Mouse (Mus musculus) midbrain, embryonic 13.5 days (tissue): ENCODE measurements around the gene Sirpa. TPM values are rescaled to one million over a fixed set of nuclear protein-coding genes. Genes with fewer than 3 reads are reported as not detected.

Source experiments
- ATAC-seq: fragments of 200-750 bp; cut with Nextera tagmentation; 2 replicates; pipeline ENCODE4 v1.8.0; 2017; ENCODE audit warnings: mild to moderate bottlenecking, moderate TSS enrichment, moderate library complexity
- H3K27ac ChIP-seq: fragments of 300-500 bp; sonication (generic); 2 replicates; pipeline ENCODE4 v1.5.1; 2015; ENCODE audit warnings: inconsistent platforms, mild to moderate bottlenecking, moderate library complexity
- H3K27me3 ChIP-seq: fragments of 300-500 bp; sonication (generic); 2 replicates; pipeline ENCODE4 v1.6.1; 2015; ENCODE audit warnings: mild to moderate bottlenecking, inconsistent platforms
- H3K36me3 ChIP-seq: fragments of 300-500 bp; sonication (generic); 2 replicates; pipeline ENCODE4 v1.6.1; 2015; ENCODE audit warnings: mild to moderate bottlenecking, inconsistent platforms
- H3K4me1 ChIP-seq: fragments of 300-500 bp; sonication (generic); replicated peaks from 2 replicates; pipeline ENCODE4 v1.6.1; 2015; ENCODE audit warnings: inconsistent platforms
- H3K4me2 ChIP-seq: fragments of 300-500 bp; sonication (generic); replicated peaks from 2 replicates; pipeline ENCODE4 v1.6.1; 2015; ENCODE audit warnings: moderate library complexity, mild to moderate bottlenecking, inconsistent platforms
- H3K4me3 ChIP-seq: fragments of 300-500 bp; sonication (generic); replicated peaks from 2 replicates; pipeline ENCODE4 v1.5.1; 2015; ENCODE audit warnings: mild to moderate bottlenecking, inconsistent platforms
- H3K9ac ChIP-seq: fragments of 300-500 bp; sonication (generic); replicated peaks from 2 replicates; pipeline ENCODE4 v1.6.1; 2015; ENCODE audit warnings: mild to moderate bottlenecking, inconsistent platforms
- H3K9me3 ChIP-seq: fragments of 300-500 bp; sonication (generic); 2 replicates; pipeline ENCODE4 v1.6.1; 2016; ENCODE audit warnings: mild to moderate bottlenecking, inconsistent platforms
- WGBS: fragments of 180-500 bp; shearing (Covaris S2); methylation state at CpG from one replicate; pipeline ENCODE4 v1.1.7; 2015; 5-methylcytosine and 5-hydroxymethylcytosine counted together
- polyA plus RNA-seq: library from polyadenylated mRNA; unstranded; fragments of >200 nt; fragmentation: Nextera tagmentation; extraction: Ambion mirVana; gene quantifications from 2 replicates; pipeline ENCODE4 v1.2.1, GENCODE M21; 2015

The Sirpa gene
- polyA plus RNA-seq, 1 experiment from 2014 or later: 21.0 TPM

DNA sequence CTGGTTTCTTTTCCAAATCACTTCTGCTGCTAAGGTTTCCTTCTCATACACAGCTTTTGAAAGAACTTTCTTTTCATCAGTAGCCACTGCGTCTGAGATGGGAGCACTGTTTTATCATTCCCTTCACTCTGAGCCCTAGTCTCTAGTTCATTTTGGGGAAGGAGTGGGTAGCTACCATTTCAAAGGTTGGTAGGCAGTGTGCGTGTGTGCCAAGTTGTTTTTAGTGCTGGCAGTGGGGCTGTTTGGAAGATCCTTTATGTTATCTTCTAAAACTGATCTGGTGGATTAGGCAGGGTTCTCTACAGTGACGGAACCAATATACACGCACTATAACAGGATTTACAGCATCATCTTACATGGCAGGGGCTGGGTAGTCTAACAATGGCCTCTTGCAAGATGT, 62.4 kb downstream of the Sirpa start:
- no peak for ATAC-seq
- 91% methylated on average over 4 of the region's 4 CpGs for WGBS

DNA sequence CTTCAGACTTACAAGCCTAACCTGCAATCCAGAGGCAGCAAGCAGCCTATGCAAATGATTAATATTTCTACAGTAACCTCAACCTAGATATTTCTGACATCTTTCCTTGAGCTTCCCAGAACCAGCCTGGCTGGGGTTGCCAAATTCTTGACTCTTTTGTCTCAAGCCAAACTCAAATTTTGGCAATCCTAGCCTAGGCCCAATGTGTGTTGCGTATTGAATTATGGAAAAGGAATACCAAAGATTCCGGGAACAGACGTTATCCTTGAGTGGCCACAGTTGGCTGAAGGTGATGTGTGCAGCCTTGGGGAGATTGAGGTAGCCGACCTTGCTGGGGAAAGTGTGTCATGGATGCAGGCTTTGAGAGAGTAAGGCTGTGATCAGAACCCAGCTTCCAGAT, 66.2 kb downstream of the Sirpa start:
- Histone ChIP-seq H3K4me3 (no peak overlapping the region), H3K9me3 (no peaks in the 10 kb centered on the region), H3K9ac (no peak overlapping the region), H3K4me2 (no peak overlapping the region), H3K27me3 (no peaks in the 10 kb centered on the region), H3K27ac (no peak overlapping the region), H3K4me1 (no peaks in the 10 kb centered on the region), H3K36me3 (no peaks in the 10 kb centered on the region)
- no peak for ATAC-seq
- WGBS: 88% methylated on average over 4 of the region's 4 CpGs

More for the DNA sequence above, 62.4 kb downstream of the Sirpa start:
- Histone ChIP-seq H3K9me3 (no peaks in the 10 kb centered on the region), H3K9ac (no peak overlapping the region), H3K36me3 (no peaks in the 10 kb centered on the region), H3K4me3 (no peak overlapping the region), H3K27me3 (no peaks in the 10 kb centered on the region), H3K27ac (no peak overlapping the region), H3K4me1 (no peaks in the 10 kb centered on the region), H3K4me2 (no peak overlapping the region)

DNA sequence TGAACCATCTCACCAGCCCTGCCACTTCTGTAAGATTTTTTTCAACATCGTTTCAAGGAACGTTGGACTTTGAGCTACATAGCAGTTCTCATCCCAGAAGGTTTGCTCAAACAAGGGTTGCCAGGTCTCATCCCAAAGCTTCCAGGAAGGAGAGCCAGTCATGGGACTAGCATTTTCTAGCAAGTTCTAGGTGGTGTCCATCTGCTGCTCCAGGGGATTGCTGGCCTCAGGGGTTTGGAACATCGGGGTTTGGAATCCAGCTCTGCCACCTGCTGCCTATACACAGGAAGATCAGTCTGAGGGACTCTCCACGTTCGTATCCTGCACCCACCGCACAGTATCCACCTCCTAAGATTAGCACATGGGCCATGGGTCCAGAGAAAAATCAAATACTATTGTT, 67.4 kb downstream of the Sirpa start:
- 68% methylated on average over 6 of the region's 6 CpGs for WGBS
- Histone ChIP-seq H3K27ac (no peak overlapping the region), H3K4me1 (no peaks in the 10 kb centered on the region)

DNA sequence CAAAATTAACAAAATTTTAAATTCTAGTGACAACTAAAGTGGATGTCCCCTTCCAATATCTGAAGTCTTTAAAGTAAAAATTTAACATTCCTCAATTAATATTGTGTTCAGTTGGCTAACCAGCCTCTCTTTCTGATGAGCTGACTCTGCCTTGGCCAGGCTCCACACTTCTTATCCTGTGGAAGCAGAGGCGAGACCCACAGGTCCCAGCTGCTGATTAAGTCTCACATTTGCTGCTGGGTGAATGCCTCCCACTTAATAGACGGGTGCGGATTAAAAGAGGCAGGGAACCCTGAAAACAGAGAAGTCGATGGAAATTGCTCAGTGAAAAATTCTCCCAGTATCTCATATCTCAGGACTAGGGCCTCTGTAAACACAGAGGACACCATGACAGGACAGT, 69.8 kb downstream of the Sirpa start:
- Histone ChIP-seq H3K4me2 (no peak overlapping the region), H3K9me3 (no peaks in the 10 kb centered on the region), H3K27me3 (no peaks in the 10 kb centered on the region), H3K4me1 (no peaks in the 10 kb centered on the region), H3K4me3 (no peak overlapping the region), H3K36me3 (no peaks in the 10 kb centered on the region), H3K9ac (no peak overlapping the region), H3K27ac (no peak overlapping the region)
- WGBS: 70% methylated on average over 4 of the region's 4 CpGs
- no peak for ATAC-seq

More for the DNA sequence above, 67.4 kb downstream of the Sirpa start:
- Histone ChIP-seq H3K27me3 (no peaks in the 10 kb centered on the region), H3K9me3 (no peaks in the 10 kb centered on the region), H3K4me3 (no peak overlapping the region), H3K9ac (no peak overlapping the region), H3K36me3 (no peaks in the 10 kb centered on the region), H3K4me2 (no peak overlapping the region)
- no peak for ATAC-seq

DNA sequence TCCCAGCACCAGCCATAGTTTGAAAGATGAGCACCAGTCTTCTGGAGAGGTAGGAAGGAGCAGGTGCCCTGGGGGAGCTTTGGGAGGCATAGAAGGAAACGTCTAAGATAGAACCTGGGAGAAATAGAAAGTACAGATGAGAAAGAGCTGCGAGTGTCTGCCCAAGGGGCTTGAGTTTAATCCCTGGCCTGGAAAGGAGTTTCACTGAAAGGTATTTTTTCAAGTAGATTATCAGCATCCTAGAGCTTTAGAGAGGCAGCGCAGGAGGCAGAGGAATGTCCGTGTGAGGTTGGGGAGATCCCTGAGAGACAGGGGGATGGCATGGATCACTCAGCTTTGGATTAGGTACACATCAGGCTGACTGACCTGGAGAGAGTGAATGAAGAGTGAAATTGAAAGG, 79.3 kb downstream of the Sirpa start:
- 75% methylated on average over 4 of the region's 4 CpGs for WGBS
- Histone ChIP-seq H3K4me2 (no peak overlapping the region), H3K27me3 (peaks cover 4% of the 10 kb centered on the region; the same call in 1 of the 2 replicates), H3K27ac (no peak overlapping the region), H3K36me3 (no peaks in the 10 kb centered on the region), H3K4me3 (no peak overlapping the region), H3K4me1 (no peaks in the 10 kb centered on the region), H3K9me3 (no peaks in the 10 kb centered on the region), H3K9ac (no peak overlapping the region)
- no peak for ATAC-seq

DNA sequence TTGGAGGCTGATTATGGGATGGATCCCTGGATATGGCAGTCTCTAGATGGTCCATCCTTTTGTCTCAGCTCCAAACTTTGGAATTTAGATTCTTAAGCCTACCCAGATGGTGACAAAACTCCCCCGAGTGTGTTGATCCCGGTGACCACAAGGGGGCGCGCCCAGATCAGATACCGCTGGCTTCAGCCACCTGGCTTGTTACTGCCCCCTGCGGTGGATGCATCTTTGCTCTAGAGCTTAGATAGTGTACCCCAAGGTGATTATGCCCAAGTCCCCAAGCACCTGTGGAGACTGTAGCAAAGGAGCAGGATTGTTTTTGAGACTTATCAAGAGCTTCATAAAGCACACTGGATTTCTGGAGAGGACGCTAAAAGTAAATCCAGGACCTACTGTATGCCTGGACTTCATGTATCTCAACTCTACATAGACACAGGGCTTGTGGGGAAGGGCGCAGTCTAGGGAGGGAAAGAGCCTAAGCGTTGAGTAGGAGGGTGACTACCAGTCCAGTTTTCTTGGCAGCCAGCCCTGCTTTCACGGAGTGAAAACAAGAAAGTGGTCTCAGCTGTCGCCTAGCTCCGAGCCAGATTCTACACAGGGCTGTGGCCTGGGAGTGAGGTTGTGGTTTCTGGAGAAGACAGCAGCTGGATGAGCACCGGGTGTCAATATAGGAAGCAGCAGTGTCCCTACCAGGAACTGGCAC, 82.5 kb downstream of the Sirpa start:
- no peak overlapping the region for H3K4me3 ChIP-seq
- no peak overlapping the region for H3K9ac ChIP-seq
- peaks cover 4% of the 10 kb centered on the region; the same call in 1 of the 2 replicates for H3K27me3 ChIP-seq
- no peak overlapping the region for H3K4me2 ChIP-seq
- peaks cover 9% of the 10 kb centered on the region for H3K4me1 ChIP-seq
- 38% methylated on average over 13 of the region's 13 CpGs for WGBS
- no peak overlapping the region for H3K27ac ChIP-seq
- H3K36me3 ChIP-seq: no peaks in the 10 kb centered on the region
- no peaks in the 10 kb centered on the region for H3K9me3 ChIP-seq
- ATAC-seq: 0 out of 2 replicates have a peak, but pooled peaks have one; percentile 35

DNA sequence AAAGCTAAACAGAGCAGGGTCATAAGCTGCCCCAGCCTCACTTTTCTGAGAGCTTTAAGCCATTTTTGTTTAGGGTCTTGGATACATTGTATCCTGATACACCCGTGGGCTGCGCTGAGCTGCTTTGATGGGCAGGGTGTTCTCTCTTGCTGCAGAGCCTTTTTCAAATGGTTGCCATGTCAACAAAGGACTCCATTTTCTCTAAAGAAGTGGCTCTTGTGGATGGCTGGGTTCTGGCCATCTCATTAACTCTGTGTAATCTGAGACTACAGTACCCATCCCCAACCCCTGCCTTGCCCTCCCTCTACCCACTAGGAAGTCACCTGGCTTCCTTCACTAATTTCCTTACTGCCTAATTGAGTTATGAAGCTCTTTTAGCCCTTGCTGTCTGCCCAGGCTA, 85.0 kb downstream of the Sirpa start:
- 7% methylated on average over 2 of the region's 2 CpGs for WGBS
- Histone ChIP-seq H3K4me3 (no peak overlapping the region), H3K4me2 (no peak overlapping the region), H3K4me1 (peaks cover 9% of the 10 kb centered on the region), H3K27ac (no peak overlapping the region), H3K36me3 (no peaks in the 10 kb centered on the region), H3K9me3 (no peaks in the 10 kb centered on the region), H3K27me3 (peaks cover 4% of the 10 kb centered on the region; the same call in 1 of the 2 replicates), H3K9ac (no peak overlapping the region)
- peak; percentile 78 for ATAC-seq

DNA sequence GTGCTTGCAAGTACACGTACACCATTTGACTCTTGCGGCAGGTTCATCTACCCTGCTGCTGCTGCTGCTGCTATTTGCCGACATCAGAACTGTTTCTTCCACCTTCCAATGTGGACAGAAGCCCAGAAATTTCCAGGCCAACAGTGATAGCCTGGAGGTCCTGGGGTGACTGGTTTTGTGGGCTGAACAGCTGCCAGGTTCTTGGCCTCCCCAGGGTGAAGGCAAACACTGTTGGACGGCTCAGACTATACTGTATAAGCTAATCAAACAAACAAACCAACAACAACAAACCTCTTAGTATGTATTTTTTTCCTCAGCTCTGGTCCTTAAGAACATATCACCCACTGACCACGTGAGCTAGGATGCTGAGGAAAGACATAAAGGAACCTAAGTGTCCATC, 86.4 kb downstream of the Sirpa start:
- Histone ChIP-seq H3K27me3 (peaks cover 4% of the 10 kb centered on the region; the same call in 1 of the 2 replicates), H3K4me1 (peaks cover 9% of the 10 kb centered on the region), H3K4me3 (no peak overlapping the region), H3K9me3 (no peaks in the 10 kb centered on the region), H3K9ac (no peak overlapping the region), H3K4me2 (no peak overlapping the region), H3K27ac (no peak overlapping the region), H3K36me3 (no peaks in the 10 kb centered on the region)
- 88% methylated on average over 5 of the region's 5 CpGs for WGBS
- no peak for ATAC-seq

DNA sequence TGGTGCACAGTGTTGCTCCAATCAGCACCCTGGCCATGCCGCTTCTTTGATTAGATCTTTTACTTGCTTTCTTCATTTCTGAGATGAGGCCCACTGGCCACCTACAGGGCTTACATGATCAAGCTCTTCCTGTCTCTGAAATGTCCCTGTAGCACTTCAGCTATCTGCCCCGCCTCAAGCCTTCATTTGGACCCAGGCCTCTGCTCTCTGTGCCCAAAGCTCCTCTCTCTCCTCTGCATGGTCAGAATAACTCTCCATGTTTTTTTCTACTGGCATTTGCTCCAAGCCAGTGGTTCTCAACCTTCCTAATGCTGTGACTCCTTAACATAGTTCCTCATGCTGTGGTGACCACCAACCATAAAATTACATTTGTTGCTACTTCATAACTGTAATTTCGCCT, 87.6 kb downstream of the Sirpa start:
- WGBS: 88% methylated on average over 3 of the region's 3 CpGs
- Histone ChIP-seq H3K36me3 (no peaks in the 10 kb centered on the region), H3K27me3 (peaks cover 4% of the 10 kb centered on the region; the same call in 1 of the 2 replicates), H3K27ac (no peak overlapping the region), H3K4me1 (peaks cover 9% of the 10 kb centered on the region), H3K9me3 (no peaks in the 10 kb centered on the region), H3K4me2 (no peak overlapping the region), H3K4me3 (no peak overlapping the region), H3K9ac (no peak overlapping the region)
- ATAC-seq: no peak

Other genes starting within 250 kb of the Sirpa start
- not detected in 2 replicates for gene Il1b, start 221.7 kb upstream of the Sirpa start, polyA plus RNA-seq
- gene F830045P16Rik, start 56.2 kb upstream of the Sirpa start, polyA plus RNA-seq: not detected in 2 replicates
- 3.8 and 4.2 TPM in 2 replicates for gene Pdyn, start 107.0 kb downstream of the Sirpa start, polyA plus RNA-seq
- 7.7 and 9.5 TPM in 2 replicates for gene Stk35, start 207.7 kb downstream of the Sirpa start, polyA plus RNA-seq